Mouse (Mus musculus) kidney, postnatal 0 days (tissue): ENCODE data around the gene Psmd11. TPM values are rescaled to one million over a fixed set of nuclear protein-coding genes. Genes with fewer than 3 reads are reported as not detected.

Experiments
- ATAC-seq: fragments of 200-750 bp; cut with Nextera tagmentation; replicated peaks from 2 replicates; pipeline ENCODE4 v1.8.0; 2017; ENCODE audit warnings: low read depth, moderate number of reproducible peaks, moderate TSS enrichment, moderate library complexity; ENCODE audit not compliant: low FRiP score
- DNase-seq: peaks from one replicate; pipeline ENCODE4 v3.0.0-alpha.2; 2016; ENCODE audit warnings: low spot score
- H3K27ac ChIP-seq: fragments of 300-500 bp; sonication (generic); 2 replicates; pipeline ENCODE4 v1.5.1; 2014; ENCODE audit warnings: mild to moderate bottlenecking
- H3K27me3 ChIP-seq: fragments of 300-500 bp; sonication (generic); 2 replicates; pipeline ENCODE4 v1.6.1; 2014; ENCODE audit warnings: low read length, mixed read lengths; ENCODE audit not compliant: insufficient read depth
- H3K36me3 ChIP-seq: fragments of 300-500 bp; sonication (generic); 2 replicates; pipeline ENCODE4 v1.6.1; 2014; ENCODE audit warnings: low read length, mixed read lengths; ENCODE audit not compliant: insufficient read depth
- H3K4me1 ChIP-seq: fragments of 300-500 bp; sonication (generic); replicated peaks from 2 replicates; pipeline ENCODE4 v1.6.1; 2014; ENCODE audit warnings: antibody characterized with exemption, low read length, mixed read lengths; ENCODE audit not compliant: insufficient read depth
- H3K4me2 ChIP-seq: fragments of 300-500 bp; sonication (generic); 2 replicates; pipeline ENCODE4 v1.6.1; 2014; ENCODE audit warnings: mild to moderate bottlenecking, low read length, moderate library complexity, mixed read lengths
- H3K4me3 ChIP-seq: fragments of 300-500 bp; sonication (generic); replicated peaks from 2 replicates; pipeline ENCODE4 v1.5.1; 2014; ENCODE audit warnings: low read depth, low read length
- H3K9ac ChIP-seq: fragments of 300-500 bp; sonication (generic); 2 replicates; pipeline ENCODE4 v1.6.1; 2014; ENCODE audit warnings: low read depth, low read length
- H3K9me3 ChIP-seq: fragments of 300-500 bp; sonication (generic); replicated peaks from 2 replicates; pipeline ENCODE4 v1.6.1; 2016; ENCODE audit warnings: low read length, inconsistent platforms, mixed read lengths
- CTCF ChIP-seq: IDR thresholded peaks from 2 replicates; pipeline ENCODE4 v1.5.1; 2016; ENCODE audit warnings: antibody characterized with exemption, low read depth, mild to moderate bottlenecking, moderate library complexity
- WGBS: fragments of 180-500 bp; shearing (Covaris S2); extraction: QIAGEN DNeasy Blood & Tissue Kit; methylation state at CpG from one replicate; pipeline ENCODE4 v1.1.7; 2014; 5-methylcytosine and 5-hydroxymethylcytosine counted together
- polyA plus RNA-seq: library from polyadenylated mRNA; unstranded; fragments of >200 nt; fragmentation: Nextera tagmentation; extraction: Ambion mirVana; gene quantifications from 2 replicates; pipeline ENCODE4 v1.2.1, GENCODE M21; 2015

Gene Psmd11
- polyA plus RNA-seq, 1 experiment from 2014 or later = 249 TPM

- H3K4me1 ChIP-seq = peaks cover 6% of the 10 kb centered on the region; the same call in 1 of the 2 replicates
- 31% methylated on average over 12 of the region's 12 CpGs for WGBS
Observed at GRCm38 (mm10) chr11:80484191-80484791, 55.9 kb downstream of the Psmd11 start.

GRCm38 (mm10) chr11:80485120-80485551 is 56.7 kb downstream of the Psmd11 start:
- H3K4me3 ChIP-seq = no peak overlapping the region
- TF ChIP-seq CTCF = no peak
- DNase-seq (no peak), ATAC-seq (no peak)
- no peak overlapping the region for H3K27ac ChIP-seq
- H3K4me1 ChIP-seq = peaks cover 14% of the 10 kb centered on the region; the same call in 1 of the 2 replicates
- no peaks in the 10 kb centered on the region for H3K9me3 ChIP-seq
- H3K36me3 ChIP-seq = no peaks in the 10 kb centered on the region; the same call in 1 of the 2 replicates
- no peak overlapping the region for H3K9ac ChIP-seq
- H3K4me2 ChIP-seq = no peak overlapping the region
- WGBS = 83% methylated on average over 9 of the region's 9 CpGs
- no peaks in the 10 kb centered on the region for H3K27me3 ChIP-seq

More at GRCm38 (mm10) chr11:80484191-80484791, 55.9 kb downstream of the Psmd11 start:
- no peaks in the 10 kb centered on the region for H3K9me3 ChIP-seq
- no peak overlapping the region for H3K9ac ChIP-seq
- H3K27me3 ChIP-seq = no peaks in the 10 kb centered on the region
- H3K4me3 ChIP-seq = no peak overlapping the region
- ATAC-seq = peak; percentile 76
- H3K36me3 ChIP-seq = no peaks in the 10 kb centered on the region; the same call in 1 of the 2 replicates
- no peak for TF ChIP-seq CTCF
- no peak overlapping the region for H3K4me2 ChIP-seq
- peak; percentile 43 for DNase-seq
- H3K27ac ChIP-seq = no peak overlapping the region

- DNase-seq (no peak), ATAC-seq (no peak)
- Histone ChIP-seq H3K4me3 (no peak overlapping the region), H3K27me3 (no peaks in the 10 kb centered on the region), H3K36me3 (no peaks in the 10 kb centered on the region; the same call in 1 of the 2 replicates), H3K9me3 (no peaks in the 10 kb centered on the region), H3K4me1 (peaks cover 14% of the 10 kb centered on the region; the same call in 1 of the 2 replicates), H3K4me2 (no peak overlapping the region), H3K27ac (no peak overlapping the region), H3K9ac (no peak overlapping the region)
- 76% methylated on average over 10 of the region's 10 CpGs for WGBS
- TF ChIP-seq CTCF = no peak
Observed at GRCm38 (mm10) chr11:80485622-80486206, 57.3 kb downstream of the Psmd11 start.

GRCm38 (mm10) chr11:80487904-80488587 is 59.6 kb downstream of the Psmd11 start:
- Histone ChIP-seq H3K9me3 (no peaks in the 10 kb centered on the region), H3K4me2 (no peak overlapping the region), H3K27me3 (no peaks in the 10 kb centered on the region), H3K4me1 (peaks cover 14% of the 10 kb centered on the region; the same call in 1 of the 2 replicates), H3K4me3 (no peak overlapping the region), H3K27ac (no peak overlapping the region), H3K9ac (no peak overlapping the region), H3K36me3 (no peaks in the 10 kb centered on the region)
- DNase-seq (no peak), ATAC-seq (no peak)
- WGBS = 76% methylated on average over 15 of the region's 15 CpGs
- no peak for TF ChIP-seq CTCF

- peak; percentile 57 for DNase-seq
- no peak for ATAC-seq
- H3K9me3 ChIP-seq = no peaks in the 10 kb centered on the region
- H3K4me1 ChIP-seq = peaks cover 14% of the 10 kb centered on the region; the same call in 1 of the 2 replicates
- no peak overlapping the region for H3K9ac ChIP-seq
- H3K4me2 ChIP-seq = no peak overlapping the region
- H3K27ac ChIP-seq = no peak overlapping the region
- H3K4me3 ChIP-seq = no peak overlapping the region
- WGBS = 27% methylated on average over 12 of the region's 12 CpGs
- H3K27me3 ChIP-seq = no peaks in the 10 kb centered on the region
- no peaks in the 10 kb centered on the region for H3K36me3 ChIP-seq
- no peak for TF ChIP-seq CTCF
Observed at GRCm38 (mm10) chr11:80489172-80489881, 60.9 kb downstream of the Psmd11 start.

- WGBS = 31% methylated on average over 5 of the region's 5 CpGs
- Histone ChIP-seq H3K4me3 (no peak overlapping the region), H3K27ac (no peak overlapping the region), H3K9ac (no peak overlapping the region), H3K27me3 (no peaks in the 10 kb centered on the region), H3K9me3 (no peaks in the 10 kb centered on the region), H3K4me1 (peaks cover 14% of the 10 kb centered on the region; the same call in 1 of the 2 replicates), H3K36me3 (no peaks in the 10 kb centered on the region), H3K4me2 (no peak overlapping the region)
- DNase-seq (no peak), ATAC-seq (no peak)
- TF ChIP-seq CTCF = no peak
Observed at GRCm38 (mm10) chr11:80489882-80490196, 61.4 kb downstream of the Psmd11 start.
